Mouse (Mus musculus) heart, adult 8-10 months (tissue): Measurements from ENCODE around the gene Pim1. TPM values are rescaled to one million over a fixed set of nuclear protein-coding genes. Genes with fewer than 3 reads are reported as not detected.

Source experiments
- DNase-seq: peaks from one replicate; pipeline ENCODE4 v3.0.0; 2022; ENCODE audit warnings: low spot score
- total RNA-seq, 4 experiments: library from RNA; stranded (reverse); gene quantifications; 2 replicates each; pipeline ENCODE4 v1.2.4; 2022

The Pim1 gene
- total RNA-seq, 4 experiments from 2014 or later, result 16.0 to 22.3 (median 17.4) TPM

DNA sequence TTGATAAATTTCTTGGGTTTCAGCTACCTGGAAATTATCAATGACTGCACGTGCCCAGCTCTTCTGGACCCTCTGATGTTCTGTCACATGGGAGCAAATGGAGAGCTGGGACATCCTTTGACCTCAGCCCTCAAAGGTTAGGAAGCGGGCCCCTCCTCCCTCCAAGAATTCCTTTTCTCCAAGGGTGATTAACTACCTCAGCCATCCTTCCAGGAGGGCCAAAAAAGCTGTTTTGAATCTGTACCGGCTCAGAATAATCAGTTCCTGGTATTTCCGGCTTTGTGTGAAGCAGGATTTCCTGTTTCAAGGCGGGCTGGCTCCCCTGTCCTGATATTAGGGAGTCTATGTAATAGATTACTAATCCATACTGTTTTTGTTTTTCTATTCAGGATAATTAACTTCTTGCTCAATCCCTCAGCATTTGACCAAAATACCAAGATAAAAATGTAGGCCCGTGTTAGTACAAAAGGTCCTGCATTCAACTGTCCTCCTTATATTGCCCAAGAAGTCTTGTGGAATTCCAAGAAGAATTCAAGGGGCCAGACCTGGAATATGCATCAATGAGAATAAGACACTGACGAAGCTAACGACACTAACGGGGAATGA lies 25.0 kb upstream of the Pim1 start:
- no peak for DNase-seq

DNA sequence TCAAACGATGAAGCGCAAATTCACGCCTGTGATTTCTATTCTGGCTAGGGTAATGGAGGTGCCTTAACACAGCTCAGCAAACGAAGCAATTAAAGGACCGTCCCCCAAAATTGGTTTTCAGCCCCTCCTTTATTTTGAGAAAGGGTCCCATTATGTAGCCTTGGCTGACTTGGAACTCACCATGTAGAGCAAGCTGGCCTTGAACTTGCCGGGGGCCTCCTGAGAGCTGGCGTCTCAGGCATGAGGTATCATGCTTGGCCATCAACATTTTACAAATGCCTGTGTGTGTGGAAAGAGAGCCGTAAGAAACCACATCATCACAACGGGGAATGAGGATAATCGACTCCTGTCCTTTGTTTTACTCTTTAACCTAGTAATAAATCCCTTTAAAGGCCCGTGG lies 23.5 kb upstream of the Pim1 start:
- DNase-seq, result no peak

DNA sequence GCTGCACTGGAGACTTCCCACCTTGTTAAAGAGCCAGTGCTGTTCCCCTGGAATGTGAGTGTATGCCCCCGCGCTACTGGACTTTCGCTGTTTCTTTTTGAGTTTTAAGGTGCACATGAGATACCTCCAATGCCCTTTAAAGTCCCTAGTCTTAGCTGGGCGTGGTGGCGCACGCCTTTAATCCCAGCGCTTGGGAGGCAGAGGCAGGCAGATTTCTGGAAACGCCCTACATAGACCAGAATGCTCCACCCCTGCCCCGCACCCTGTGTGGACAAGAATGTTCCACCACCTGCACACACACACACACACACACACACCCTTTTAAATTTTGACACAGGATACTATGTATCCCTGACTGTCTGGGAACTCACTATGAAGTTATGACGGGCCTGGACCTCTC lies 17.1 kb upstream of the Pim1 start:
- no peak for DNase-seq

- no peak for DNase-seq
These were observed 16.5 kb upstream of the Pim1 start for GRCm38 (mm10) chr17:29474036-29474435.

- no peak for DNase-seq
These were observed 15.4 kb upstream of the Pim1 start for GRCm38 (mm10) chr17:29475142-29475541.

DNA sequence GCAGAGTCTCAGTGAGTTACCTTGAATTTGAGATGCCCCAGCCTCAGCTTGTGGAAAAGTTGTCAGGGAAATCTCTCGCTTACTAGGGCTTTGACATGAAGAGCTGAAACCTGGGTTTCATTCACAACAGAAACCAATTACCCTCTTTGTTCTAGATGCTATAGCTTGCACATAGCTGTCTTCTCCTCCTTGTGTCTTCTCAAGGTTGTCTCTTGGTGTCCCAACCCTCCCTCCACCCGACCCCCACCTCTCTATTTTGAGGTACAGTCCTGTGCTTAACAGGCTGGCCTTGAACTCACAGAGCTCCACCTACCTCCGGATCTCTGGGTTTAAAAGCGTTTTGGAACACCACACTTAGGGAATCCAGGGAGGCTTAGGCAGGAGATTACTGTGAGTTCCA lies 14.1 kb upstream of the Pim1 start:
- DNase-seq, result no peak

DNA sequence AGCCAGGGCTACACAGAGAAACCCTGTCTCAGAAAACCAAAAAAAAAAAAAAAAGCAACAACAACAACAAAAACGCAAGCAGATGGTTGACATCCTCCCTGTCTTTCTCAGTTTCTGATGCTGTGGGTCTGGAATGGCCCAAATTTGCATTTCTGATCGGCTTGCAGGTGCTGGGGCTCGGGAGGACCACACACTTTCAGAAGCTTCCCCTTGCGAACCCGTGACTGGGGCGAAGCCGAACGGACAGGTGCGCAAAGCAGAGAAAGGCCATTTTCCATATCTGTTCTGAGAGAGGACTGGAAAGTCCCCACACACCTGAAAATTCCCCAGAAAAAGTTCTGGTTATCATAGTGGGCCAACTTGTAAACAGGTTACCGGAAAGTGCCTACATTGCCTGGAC lies 13.2 kb upstream of the Pim1 start:
- no peak for DNase-seq

- no peak for DNase-seq
These were observed 12.3 kb upstream of the Pim1 start for GRCm38 (mm10) chr17:29478271-29478670.

GRCm38 (mm10) chr17:29480256-29480655 lies 10.3 kb upstream of the Pim1 start:
- no peak for DNase-seq

DNA sequence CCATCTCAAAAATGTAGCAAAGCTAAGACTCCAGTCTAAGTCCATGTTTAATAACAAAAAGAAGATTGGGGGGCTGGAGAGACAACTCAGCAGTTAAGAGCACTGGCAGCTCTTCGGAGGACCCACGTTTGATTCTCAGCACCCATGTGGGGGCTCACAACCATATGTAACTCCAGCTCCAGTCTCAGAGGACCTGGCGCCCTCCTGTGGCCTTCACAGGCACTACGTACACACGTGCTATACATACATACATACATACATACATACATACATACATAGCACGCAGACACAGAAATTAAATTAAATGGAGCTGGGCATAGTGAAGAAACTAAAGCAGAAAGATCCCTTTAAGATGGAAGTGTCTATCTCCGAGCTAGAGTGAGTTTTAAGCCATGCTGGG lies 7.9 kb upstream of the Pim1 start:
- no peak for DNase-seq

- DNase-seq, result no peak
These were observed 7.3 kb upstream of the Pim1 start for GRCm38 (mm10) chr17:29483282-29483681.

GRCm38 (mm10) chr17:29484431-29484830 lies 6.1 kb upstream of the Pim1 start:
- DNase-seq, result no peak

DNA sequence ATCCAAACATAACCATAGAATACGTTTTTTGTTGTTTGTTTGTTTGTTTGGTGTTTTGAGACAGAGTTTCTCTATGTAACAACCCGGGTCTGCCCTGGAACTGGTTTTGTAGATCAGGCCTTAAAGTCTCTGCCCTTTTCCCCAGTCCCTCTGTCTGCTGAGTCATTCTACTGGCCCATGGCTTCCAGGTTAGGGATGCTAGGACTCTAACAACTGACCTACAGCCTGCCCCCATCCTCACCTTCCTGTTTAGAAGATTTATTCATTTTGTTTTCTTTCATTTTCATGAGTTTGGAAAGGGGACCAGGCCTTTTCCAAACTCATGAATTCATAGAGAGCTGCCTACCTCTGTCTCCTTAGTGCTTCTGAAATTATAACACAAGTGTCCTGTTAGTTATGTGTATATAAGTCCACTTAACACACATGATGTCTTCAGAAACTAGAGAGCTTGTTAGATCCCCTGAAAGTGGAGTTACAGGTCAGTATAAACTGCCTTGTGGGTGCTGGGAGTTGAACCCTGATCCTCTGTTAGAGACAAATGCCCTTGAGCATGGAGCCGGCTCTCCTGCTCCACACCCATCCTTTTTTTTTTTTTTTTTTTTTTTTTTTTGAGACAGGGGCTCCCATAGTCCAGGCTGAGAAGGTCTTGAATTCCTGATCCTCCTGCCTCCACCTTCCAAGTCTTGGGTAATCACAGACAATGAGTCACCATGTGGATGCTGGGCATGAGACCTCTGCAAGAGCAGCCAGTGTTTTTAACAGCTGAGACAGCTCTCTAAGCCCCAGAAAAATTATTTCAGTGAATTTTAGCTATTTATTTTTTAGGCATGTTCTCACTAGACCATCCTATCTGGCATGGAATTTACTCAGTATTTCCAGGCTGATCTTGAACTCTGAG lies 5.0 kb upstream of the Pim1 start:
- no peak for DNase-seq

DNA sequence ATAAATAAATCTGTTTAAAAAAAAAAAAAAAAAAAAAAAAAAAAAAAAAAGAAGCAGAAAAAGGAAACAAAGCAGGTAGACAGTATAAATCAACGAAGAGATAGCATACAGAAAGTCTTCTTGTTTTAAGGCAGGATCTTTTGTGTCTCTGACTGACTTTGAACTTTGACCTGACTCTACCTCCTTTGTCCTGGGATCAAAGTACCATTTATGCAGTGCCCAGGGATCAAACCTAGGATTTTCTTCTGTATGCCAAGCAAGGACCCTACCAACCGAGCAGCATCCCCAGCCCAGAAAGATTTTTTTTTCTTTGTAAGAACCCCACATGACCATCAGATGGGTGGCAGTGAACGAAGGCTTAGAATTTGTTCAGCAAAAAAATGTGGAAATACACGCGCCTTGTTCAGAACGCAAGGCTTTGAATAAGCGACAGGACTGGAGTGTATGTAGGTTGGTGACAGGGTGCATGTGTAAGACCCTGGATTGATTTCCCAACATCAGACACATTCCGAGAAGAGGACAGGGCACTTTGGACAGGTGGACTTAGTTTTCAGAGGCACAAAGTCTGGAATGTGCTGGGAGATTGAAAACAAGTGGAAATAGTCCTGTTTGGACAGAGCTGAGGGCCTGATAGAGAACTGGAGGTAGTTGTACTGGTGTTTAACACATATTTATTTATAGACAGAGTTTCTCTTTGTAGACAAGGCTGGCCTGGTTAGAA lies 2.1 kb upstream of the Pim1 start:
- DNase-seq, result no peak

- peak; percentile 66 for DNase-seq
These were observed 1.3 kb upstream of the Pim1 start for GRCm38 (mm10) chr17:29488978-29489970.

- DNase-seq, result peak; percentile 94
These were observed 411 bp upstream of the Pim1 start for GRCm38 (mm10) chr17:29489971-29490712.

DNA sequence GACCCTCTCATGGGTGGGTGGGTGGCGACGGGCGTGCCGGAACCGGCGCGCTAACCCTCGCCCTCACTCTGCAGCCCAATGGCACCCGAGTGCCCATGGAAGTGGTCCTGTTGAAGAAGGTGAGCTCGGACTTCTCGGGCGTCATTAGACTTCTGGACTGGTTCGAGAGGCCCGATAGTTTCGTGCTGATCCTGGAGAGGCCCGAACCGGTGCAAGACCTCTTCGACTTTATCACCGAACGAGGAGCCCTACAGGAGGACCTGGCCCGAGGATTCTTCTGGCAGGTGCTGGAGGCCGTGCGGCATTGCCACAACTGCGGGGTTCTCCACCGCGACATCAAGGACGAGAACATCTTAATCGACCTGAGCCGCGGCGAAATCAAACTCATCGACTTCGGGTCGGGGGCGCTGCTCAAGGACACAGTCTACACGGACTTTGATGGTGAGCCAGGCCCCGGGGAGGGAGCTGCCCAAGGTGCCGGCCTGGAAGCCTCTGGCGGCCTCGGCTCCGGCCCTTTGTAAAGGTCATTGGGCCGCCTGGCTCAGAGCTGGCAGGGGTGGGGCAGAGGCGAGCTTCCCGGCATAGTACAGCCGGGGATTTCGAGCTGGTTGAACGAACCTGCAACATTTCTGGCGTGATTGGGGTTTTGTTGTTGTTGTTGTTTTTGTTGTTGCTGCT lies 1.2 kb downstream of the Pim1 start:
- peak; percentile 58 for DNase-seq

GRCm38 (mm10) chr17:29492269-29493191 lies 2.0 kb downstream of the Pim1 start:
- peak; percentile 74 for DNase-seq

- no peak for DNase-seq
These were observed 3.0 kb downstream of the Pim1 start for GRCm38 (mm10) chr17:29493461-29493980.
